Mouse (Mus musculus) v-Abl transformed pro-B cells (cell line): Measurements from ENCODE around the gene Vav2.

ENCODE experiments used
- in situ Hi-C, 2 experiments: fragments of 400-800 bp; cut with MboI; formaldehyde crosslinking; loops; one replicate each; pipeline ENCODE4 v1.15.1; 2025; ENCODE audit not compliant: unreplicated experiment in 2 of 2

The Vav2 gene

DNA sequence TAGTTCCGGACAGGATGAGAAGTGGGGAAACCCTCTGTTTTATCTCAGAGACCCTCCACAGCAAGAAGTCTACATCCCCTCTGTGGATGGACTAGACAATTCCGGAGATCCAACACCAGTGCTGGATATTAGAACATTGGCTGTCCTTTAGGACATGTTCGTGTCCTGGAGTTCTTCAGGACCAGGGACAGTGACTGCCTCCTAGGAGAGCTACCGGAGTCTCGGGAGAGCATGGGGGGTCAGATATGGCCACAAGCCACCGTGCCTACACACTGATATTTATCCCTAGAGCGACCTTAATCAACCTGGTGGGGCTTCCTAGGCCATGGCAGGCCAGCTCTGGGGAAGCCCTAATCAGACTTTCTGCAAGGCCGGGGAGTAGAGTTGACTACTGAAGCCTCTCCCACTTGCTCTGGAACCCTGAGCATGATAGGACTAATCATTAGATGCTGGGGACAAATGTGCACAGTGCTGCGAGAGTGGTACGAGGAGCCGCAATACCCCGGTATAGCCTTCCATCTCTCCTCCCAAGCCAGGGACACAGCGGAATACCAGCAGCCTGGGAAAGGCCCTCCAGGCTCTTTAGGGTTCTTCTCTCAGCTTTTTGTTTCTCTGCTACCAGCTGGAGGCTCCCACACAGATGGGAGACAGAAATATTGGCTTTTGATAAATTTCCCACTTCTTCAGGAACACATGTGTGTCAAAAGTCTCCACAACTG, 125.9 kb downstream of the Vav2 start:
- in situ Hi-C loops: loop anchor here in 1 of 2 experiments (25.0 kb wide), 1 partner anchor 1236 kb away; no protein-coding TSS in a partner anchor

- in situ Hi-C loops: loop anchor here in 1 of 2 experiments (25.0 kb wide), 1 partner anchor 1090 kb away; no protein-coding TSS in a partner anchor
These were observed 130.0 kb downstream of the Vav2 start for GRCm38 (mm10) chr2:27296656-27297406.

GRCm38 (mm10) chr2:27294777-27295176, 132.1 kb downstream of the Vav2 start:
- in situ Hi-C loops: loop anchor here (5.0 to 25.0 kb wide), 2 partner anchors 33 to 1093 kb away; no protein-coding TSS in a partner anchor

DNA sequence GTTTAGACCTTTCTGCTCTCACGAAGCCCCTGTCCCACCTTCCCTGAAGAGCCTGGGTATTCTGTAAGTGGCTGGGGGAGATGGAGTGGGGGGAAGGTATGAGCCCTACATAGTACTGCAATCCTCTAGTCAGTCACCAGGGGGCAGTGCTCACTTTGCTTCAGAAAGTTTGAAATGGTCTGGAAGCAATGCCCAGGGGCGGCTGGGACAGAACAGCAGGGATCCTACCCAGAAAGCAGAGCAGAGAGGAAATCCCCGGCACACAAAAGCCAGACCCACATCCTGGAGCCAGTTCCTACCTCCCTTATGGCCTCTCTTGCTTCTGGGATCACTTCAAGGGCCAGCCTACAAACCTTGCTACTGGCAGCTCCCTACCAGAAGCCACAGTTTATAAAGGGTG, 137.8 kb downstream of the Vav2 start:
- in situ Hi-C loops: loop anchor here (5.0 to 25.0 kb wide), 4 partner anchors 138 to 1098 kb away; partner anchors contain the start of gene Vav2 (in 2 of the 2)

GRCm38 (mm10) chr2:27286971-27287710, 139.7 kb downstream of the Vav2 start:
- in situ Hi-C loops: loop anchor here (5.0 to 25.0 kb wide), 4 partner anchors 140 to 1100 kb away; partner anchors contain the start of gene Vav2 (in 2 of the 2)

DNA sequence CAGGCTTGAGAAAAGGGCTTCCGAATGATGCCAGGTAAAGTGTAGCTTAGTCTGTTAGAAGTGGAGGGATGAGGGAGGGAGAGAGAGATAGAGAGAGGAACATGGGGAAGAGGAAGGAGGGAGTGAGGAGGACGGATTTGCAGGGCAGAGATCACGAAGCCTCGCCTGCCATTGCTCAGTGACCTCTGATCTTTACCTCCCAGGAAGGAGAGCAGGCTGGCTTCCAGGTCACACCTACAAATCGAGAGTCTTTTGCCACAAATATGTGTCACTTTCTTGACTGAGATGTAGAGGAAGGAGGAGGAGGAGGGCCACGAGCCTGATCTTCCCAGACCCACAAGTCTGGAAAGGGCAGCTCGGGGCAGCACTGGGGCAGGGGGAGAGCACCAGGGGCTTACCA, 142.4 kb downstream of the Vav2 start:
- in situ Hi-C loops: loop anchor here (5.0 to 25.0 kb wide), 5 partner anchors 240 to 1103 kb away; no protein-coding TSS in a partner anchor

DNA sequence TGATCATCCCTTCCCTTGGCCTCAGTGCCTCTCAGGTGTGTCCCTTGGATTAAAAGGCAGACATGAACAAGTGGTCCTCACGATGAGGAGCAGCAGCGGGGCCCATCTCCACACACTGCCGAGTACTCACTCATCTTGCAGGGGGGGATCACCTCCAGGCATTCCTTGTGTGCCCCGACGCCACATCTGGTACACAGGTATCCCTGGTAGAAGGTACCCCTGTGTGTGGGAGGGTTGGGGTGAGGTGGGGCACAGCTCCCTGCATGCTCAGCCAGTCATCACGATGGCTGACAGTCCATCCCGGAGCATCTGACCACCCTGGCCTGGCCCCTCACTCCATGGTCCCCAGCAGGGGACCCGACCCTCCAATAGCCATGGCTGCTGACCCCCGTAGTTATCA, 145.1 kb downstream of the Vav2 start:
- in situ Hi-C loops: loop anchor here (5.0 to 25.0 kb wide), 5 partner anchors 243 to 1106 kb away; no protein-coding TSS in a partner anchor

DNA sequence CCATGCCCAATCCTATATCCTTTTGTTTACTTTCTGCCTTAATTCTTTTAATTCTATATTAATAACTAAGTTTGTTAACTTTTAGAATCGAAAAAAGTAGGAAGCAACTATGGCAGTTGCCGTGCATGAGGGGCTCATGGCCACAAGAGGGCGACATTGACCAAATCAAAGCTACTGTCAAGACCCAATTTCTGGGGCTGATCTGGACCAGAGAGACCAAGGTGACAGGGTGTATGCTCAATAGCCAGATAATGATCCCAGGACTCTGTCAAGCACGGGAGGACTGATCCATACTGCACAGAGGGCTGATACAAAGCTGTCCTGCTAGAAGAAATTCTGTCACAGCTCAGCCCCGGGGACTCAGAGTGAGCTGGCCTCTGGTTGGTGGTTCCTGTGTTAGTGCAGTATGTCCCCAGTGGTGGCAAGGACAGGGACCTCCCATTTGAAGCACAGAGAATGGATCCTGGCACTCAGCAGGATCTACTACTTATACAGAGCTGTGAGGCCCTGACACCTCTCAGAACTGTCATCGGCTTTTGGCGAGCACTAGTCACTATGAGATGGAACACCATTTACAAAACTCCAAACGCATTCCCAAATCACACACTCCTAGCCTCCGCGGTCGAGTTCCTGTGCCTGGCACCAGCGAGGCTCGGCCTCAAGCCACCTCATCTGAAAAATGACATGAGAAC, 145.8 kb downstream of the Vav2 start:
- in situ Hi-C loops: loop anchor here (5.0 to 25.0 kb wide), 5 partner anchors 244 to 1106 kb away; no protein-coding TSS in a partner anchor

DNA sequence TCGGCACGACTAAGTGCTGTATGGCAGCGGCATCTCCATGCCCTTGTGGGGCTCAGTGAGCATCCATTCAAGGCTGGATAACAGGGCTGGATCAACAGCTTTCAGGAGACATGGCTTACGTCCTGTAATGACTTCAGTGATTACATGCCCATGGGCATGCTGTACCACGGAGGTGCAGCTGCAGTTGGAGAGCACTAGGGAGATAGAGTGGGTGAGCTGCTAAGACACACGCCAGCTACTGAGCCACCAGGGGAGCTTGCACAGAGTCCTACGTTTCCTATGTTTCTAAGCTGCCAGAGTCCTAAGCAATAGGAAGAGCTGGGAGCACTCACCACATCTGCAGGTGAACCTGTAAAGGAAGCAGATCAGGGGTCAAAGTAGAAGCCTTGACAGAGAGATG, 148.0 kb downstream of the Vav2 start:
- in situ Hi-C loops: loop anchor here in 1 of 2 experiments (25.0 kb wide), 1 partner anchor 1108 kb away; no protein-coding TSS in a partner anchor

GRCm38 (mm10) chr2:27268325-27268724, 158.5 kb downstream of the Vav2 start:
- in situ Hi-C loops: no loop called here

DNA sequence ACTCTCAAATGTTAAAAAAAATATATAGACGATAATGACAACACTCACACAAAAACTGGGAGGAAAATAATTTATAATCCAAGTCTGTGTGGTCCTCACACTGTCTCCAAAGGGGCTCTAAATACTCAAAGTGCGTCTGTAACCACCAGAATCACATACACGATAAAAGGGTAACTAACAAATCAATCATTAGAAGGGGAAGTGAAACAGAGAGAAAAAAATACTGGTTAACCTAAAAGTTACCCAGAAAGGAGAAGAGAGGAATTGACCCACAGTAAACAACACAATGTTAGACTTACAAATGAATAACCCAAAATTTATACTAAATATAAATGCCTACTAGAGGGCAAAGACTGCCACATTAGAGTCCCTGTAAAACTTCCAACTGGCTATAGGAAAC, 161.0 kb downstream of the Vav2 start:
- in situ Hi-C loops: no loop called here

GRCm38 (mm10) chr2:27262984-27263383, 163.8 kb downstream of the Vav2 start:
- in situ Hi-C loops: no loop called here

DNA sequence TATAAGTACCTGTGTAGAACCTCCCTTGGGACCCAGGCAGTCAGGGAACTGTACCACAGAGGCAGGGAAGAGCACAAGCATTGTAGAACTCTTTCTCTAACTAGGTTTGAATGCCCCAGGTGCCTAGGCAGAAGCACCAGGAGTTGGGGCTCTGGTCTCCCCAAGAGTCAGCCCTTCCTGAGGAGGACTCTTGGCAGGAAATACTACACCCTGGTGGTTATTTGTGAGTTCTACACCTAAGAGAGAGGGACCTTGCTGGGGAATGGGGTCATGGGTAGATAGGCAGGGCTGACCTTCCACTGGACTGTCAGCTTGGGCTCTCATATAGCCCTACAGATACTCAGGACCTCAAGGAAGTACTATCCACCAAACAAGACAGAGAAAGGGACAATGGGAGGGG, 175.4 kb downstream of the Vav2 start:
- in situ Hi-C loops: no loop called here

DNA sequence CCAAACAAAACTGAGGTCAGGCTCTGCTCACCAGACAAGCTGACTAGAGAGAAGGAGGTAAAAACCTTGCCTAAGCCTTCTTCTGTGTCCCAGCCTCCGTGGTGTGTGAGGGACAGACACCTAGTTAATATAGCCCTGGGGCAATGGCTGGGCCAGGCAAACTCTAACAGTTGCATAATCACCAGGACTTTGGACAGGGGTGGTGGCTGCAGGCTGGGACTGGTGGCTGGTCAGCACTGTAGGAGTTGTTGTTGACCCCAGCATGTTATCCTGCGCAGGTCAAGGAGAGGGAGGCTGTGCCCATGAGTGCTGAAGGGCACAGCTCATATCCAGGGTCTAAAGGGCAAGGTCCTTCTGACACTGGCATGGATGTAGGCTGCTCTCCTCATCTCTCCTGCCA, 178.6 kb downstream of the Vav2 start, which contains the start of gene Sardh:
TSS of gene Sardh (minus strand) at position 127 of the 400 bp plus-strand sequence.
- in situ Hi-C loops: loop anchor here in 1 of 2 experiments (10.0 kb wide), 1 partner anchor 403 kb away; no protein-coding TSS in a partner anchor

GRCm38 (mm10) chr2:27247487-27247863, 179.4 kb downstream of the Vav2 start:
- in situ Hi-C loops: loop anchor here in 1 of 2 experiments (10.0 kb wide), 1 partner anchor 403 kb away; no protein-coding TSS in a partner anchor

DNA sequence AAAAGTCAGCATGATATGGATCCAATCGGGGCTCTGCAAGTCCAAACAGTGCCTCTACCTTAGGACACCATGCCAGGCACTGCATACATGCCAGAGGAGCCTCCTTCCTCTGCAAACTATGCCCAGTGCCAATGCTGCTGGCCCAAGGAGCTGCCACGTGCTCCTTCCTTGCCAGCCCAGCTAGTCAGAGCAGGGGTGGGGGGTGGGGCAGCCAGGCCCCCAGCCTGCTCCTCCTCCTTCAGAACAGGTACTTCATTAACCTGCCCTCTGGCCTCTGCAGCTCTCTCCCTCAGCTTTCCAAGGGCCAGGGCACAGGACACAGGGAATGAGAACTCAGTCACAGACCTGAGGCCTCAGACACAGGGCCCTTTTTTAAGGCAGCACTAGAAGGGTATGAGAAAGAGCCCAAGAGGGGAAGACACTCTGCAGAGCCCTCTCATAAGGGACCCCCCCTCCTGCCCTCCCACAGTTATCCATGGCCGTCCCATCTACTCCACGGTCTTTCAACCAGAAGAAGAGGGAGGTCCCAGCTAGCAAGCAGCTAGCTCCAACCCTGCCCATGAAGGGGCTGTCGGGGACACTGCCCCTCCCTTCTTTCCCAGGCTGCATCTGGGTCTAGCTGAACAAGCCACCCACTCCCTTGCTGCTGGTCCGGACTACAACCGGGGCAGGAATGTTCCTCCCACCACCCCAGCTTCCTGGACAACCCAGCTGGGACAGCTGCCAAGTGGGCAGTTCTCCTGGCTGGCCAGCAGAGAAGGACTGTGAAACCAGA, 179.9 kb downstream of the Vav2 start:
- in situ Hi-C loops: loop anchor here in 1 of 2 experiments (10.0 kb wide), 1 partner anchor 402 kb away; no protein-coding TSS in a partner anchor

DNA sequence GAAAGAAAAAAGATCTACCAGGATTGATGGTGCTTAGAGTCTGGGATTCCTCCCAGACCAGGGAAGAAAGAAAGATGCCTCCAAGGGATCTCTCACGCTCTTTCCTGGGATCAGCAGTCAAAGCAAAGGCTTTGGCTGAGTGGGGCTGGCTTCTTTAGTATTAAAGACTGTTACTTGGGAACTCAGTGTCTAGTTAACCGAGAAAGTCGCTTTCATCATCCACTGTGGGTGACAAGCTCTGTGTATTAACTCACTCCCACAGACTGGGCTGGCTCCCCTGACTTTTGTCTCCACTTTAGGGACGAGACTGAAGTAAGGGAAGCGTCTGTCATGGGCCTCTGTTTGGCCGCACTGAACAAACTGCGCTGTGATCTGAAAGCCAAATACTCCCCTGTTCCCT, 180.9 kb downstream of the Vav2 start:
- in situ Hi-C loops: loop anchor here in 1 of 2 experiments (10.0 kb wide), 1 partner anchor 401 kb away; no protein-coding TSS in a partner anchor

GRCm38 (mm10) chr2:27237342-27237741, 189.5 kb downstream of the Vav2 start:
- in situ Hi-C loops: loop anchor here (5.0 to 10.0 kb wide), 5 partner anchors 113 to 590 kb away; no protein-coding TSS in a partner anchor

DNA sequence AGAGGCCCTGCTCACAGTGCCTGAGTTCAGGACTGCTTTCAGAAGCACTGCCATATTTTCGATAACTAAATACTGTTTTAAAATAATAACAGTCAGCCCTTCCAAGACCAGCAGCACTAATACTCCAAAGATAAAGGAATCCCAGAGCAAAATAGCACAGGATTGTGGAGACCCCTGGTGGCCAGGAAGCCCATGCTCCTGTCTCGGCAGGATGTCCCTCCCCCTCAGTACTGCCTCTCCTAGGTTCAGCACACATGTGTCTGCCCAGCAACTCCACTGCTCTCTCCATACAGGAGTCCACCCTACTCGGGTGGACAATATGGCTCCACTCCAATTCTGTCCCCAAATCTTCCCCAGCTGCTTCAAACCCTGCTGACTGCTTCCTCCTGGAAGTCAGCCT, 191.1 kb downstream of the Vav2 start:
- in situ Hi-C loops: loop anchor here (5.0 to 10.0 kb wide), 5 partner anchors 111 to 588 kb away; no protein-coding TSS in a partner anchor
